Mouse (Mus musculus) cerebellum, adult 11 months (tissue): Measurements from ENCODE around the gene Obox7.
"Not testable (repeated sequence)": the region's sequence is repeated elsewhere in the genome, so short reads cannot be mapped to it uniquely, and the experiment has no call there.

Experiments
- DNase-seq: peaks from one replicate; pipeline ENCODE4 v3.0.0; 2022

The Obox7 gene

GRCm38 (mm10) chr7:14659196-14659595, at the start of gene Obox7:
Gene Obox7 (plus strand): TSS chr7:14659496.
- not testable (repeated sequence) for DNase-seq

GRCm38 (mm10) chr7:14622556-14623542, 36.4 kb upstream of the Obox7 start:
- DNase-seq, result not testable (repeated sequence)
